Mouse (Mus musculus) left cerebral cortex, adult 9 months (tissue): ENCODE data around the gene Ptges3.
A peak's percentile ranks its signal among the peaks of the same experiment; 100 is the strongest.
"Not testable (repeated sequence)": the region's sequence is repeated elsewhere in the genome, so short reads cannot be mapped to it uniquely, and the experiment has no call there.

ENCODE experiments used
- DNase-seq, 2 experiments: peaks; one replicate each; pipeline ENCODE4 v3.0.0; 2022; ENCODE audit warnings: low spot score in 2 of 2

Gene Ptges3

DNA sequence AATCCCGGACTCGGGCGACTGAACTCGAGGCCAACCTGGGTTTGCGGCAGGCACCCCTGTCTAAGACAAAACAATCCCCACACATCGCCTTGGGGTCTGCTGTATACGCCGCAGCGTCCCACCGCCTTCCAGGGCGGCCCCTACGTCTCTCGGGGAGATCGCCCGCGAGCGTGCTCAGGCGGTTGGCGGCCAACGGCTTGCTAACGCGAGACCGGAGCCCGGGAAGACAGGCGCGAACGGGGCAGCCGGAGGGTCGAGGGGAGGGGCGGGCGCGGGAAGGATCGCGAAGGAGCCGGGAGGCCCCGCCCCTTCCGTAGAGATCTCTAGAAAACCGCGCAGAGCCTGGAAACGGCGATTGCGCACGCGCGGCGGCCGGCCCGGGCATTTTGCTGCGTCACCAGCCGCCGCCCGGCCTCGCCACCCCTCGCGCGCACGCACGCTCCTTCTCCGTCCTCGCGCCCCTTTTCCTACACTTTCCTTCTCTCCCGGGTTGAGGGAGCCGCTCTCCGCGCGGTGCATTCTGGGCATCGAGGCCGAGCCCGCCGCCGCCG lies at the start of gene Ptges3:
TSS of gene Ptges3 (plus strand) at position 354 of the 551 bp plus-strand sequence.
- DNase-seq, result peak; percentile 92 to 96

DNA sequence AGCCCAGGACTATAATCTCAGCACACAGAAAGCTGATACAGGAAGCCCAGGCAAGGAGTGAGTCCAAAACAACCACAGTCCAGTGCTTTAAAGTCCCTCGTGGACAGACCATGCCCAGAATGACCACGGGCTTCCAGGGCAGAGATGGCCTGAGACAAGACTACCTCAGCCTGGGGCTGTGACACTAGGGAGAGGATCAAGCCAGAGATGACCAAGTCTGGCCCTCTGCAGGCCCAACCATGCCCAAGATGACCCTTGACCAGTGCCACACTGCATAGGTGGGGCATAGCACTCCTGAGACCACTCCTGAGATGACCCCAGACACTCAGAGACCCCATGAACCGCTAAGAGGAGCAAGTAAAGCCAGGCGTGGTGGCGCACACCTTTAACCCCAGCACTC lies 49.0 kb upstream of the Ptges3 start:
- DNase-seq, result no peak

DNA sequence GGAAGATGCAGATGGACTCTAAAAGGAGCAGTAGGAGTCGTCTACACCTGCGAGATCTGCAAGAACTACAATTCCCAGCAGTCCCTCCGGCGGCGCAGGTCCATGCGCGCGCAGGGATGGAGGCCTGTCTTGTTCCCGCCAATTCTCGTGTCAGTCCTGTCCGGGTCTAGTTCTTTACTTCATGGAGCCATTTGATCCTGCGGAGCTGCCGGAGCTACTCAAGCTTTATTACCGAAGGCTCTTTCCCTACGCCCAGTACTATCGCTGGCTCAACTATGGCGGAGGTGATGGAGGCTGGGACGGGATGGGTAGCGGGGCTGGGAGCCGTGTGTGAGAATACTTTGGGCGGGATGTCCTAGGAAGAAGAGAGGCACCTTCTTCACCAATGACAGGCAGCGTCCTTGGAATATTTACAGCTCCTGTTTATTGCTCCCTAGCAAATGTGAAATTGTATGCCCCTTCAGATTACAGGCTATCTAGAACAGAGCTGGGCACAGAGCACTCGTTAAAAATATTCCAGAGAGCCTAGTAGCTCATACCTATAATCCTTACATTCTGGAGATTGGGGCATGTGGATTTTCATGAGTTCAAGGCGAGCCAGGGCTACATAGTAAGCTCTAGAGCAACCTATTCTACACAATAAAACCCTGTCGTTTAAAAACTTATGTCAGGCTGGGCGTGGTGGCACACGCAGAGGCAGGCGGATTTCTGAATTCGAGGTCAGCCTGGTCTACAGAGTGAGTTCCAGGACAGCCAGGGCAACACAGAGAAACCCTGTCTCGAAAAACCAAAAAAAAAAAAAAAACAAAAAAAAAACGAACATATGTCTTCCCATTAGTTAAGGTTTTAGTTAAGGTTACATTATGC lies 43.5 kb upstream of the Ptges3 start, which contains the start of gene Prim1:
TSS of gene Prim1 (plus strand) at position 101 of the 867 bp plus-strand sequence.
- DNase-seq, result peak in 1 of 2 experiments; percentile 82

DNA sequence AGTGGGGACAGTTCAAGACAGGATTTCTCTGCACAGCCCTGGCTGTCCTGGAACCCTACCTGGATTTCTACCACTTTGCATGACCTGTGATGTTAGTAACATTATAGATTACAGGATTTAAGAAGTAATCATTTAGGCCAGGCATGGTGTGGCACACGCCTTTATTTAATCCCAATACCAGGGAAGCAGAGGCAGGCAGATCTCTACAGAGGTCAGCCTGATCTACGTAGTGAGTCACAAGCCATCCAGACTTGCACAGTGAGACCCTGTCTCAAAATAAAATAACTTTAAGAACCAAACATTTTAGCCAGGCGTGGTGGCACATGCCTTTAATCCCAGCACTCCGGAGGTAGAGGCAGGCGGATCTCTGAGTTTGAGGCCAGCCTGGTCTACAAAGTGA lies 36.6 kb upstream of the Ptges3 start:
- DNase-seq, result no peak

DNA sequence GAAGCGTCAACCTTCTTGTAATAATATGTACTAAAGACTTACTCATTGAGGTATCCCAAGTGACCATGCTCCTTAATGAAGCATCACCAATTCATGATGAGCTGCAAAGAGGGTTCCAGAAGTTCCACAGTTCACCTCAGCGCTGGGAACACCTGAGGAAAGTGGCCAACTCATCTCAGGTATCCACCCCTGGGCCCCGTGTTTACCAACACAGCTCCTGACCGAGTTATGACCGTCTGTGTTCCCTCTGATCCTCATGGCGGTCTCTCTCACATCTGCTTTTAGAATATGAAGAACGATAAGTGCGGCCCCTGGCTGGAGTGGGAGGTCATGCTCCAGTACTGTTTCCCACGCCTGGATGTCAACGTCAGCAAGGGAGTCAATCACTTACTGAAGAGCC lies 35.3 kb upstream of the Ptges3 start:
- no peak for DNase-seq

DNA sequence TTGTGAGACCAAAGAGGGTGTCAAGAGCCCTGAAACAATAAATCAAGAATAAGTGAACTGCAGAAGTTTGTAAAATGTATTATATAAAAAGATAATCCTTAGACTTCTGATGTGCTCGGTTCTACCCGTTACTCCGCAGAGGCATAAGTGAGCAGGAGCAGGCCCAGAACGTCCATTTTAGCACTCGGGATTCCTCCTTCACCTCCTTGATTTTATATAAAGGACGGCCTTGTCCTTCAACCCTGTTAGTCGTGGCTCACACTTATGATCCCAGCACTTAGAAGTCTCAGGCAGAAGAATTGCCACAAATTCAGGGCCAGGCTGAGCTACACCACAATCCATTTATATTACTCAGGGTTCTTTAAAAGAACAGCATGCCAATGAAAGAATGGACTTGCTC lies 28.8 kb upstream of the Ptges3 start:
- DNase-seq, result no peak

DNA sequence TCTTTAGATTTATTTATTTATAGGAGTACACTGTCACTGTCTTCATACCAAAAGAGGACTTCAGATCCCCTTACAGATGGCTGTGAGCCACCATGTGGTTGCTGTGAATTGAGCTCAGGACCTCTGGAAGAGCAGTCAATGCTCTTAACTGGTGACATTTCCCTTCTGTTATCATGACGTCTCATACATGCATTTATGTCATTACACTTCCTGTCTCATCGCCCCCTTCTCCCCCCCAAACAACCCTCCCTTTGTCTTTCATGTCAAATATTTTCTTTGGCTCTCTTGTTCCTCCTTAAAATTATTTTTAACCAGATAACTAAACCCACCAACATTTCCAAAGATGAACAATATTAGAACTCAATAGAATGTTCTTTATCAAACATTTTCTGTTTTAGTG lies 27.9 kb upstream of the Ptges3 start:
- no peak for DNase-seq

DNA sequence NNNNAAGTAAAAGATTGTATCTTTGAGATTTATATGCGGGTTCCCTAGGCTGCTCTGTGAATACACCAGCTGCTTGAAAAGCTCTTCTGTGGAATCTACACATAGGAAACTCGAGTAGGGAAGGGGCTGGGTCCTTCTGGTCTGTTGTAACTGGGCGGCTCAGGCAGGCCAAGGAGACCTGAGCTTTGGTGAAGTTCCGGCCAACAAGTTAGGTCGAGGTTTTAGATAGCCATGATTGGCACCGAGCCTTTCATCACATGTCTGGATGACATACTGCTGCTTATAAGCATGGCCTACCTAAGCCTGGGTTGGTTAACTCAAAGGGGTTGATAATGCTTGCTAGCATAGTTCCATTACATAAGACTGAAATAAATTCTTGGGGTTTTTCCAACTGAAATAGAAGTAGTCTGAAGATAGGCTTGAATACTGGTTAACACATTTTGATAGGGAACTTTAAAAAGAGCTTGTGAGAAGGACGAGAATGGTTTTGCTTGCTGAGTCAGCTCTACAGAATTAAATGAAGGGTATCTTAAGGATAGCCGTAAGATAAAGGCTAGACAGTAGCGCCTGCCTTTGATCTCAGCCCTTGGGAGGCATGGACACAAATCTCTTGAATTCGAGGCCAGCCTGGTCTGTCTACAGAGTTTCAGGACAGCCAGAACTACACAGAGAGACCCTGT lies 21.9 kb upstream of the Ptges3 start:
- peak in 1 of 2 experiments; percentile 40 for DNase-seq

DNA sequence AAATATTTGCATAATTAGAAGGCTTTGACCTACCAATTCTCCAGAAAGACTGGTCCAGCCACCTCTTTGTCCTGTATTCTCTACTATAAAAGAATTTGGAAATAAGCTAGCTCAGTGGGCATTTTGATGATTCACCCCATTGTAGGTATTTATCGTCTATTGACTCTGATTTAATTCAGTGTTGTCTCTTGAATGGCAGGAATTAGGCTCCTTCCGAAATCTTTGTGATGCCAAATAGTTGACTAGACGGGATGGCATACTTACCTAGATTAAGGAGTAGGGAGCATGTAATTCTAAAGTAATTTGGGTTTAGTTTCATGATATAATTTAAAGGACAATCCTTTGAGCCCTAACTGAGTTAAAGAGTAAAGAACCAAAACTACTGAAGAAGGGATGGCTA lies 20.8 kb upstream of the Ptges3 start:
- no peak for DNase-seq

DNA sequence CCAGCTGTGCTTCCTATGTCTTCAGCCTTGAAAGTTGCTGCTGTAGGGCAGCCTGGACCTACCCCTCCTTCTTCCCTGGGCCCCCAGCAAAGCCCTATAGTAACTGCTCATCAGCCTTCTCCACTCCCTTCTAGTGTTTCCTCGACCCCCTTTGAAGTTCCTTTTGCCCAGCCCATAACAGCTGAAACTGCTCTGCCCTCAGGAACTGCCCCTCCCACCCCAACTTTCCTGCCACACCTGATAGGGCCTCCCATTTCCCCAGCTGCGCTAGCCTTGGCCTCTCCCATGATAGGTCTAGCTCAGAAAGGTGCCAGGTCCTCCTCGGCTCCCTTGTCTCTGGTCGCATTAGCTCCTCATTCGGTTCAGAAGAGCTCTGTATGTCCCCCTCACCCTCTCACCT lies 19.6 kb upstream of the Ptges3 start:
- no peak for DNase-seq

DNA sequence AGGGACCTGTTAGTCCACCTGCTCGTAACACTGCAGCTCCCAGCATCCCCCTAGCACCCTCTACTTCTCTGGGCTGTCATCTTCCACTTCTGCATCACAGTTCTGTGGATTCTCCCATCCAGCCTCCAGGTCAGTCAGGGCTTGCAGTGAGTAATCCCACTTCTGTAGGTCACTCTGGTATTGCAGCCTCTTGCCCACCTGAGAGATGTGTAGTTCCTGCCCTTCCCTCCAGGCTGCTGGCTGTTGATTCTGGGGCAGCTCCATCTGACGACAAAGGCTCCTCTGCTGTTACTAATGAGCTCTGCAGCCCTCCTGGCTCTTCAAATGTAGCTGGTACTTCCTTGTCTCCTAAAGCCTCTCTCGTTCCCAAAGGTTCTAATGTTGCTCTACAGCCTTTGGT lies 18.9 kb upstream of the Ptges3 start:
- DNase-seq, result no peak

DNA sequence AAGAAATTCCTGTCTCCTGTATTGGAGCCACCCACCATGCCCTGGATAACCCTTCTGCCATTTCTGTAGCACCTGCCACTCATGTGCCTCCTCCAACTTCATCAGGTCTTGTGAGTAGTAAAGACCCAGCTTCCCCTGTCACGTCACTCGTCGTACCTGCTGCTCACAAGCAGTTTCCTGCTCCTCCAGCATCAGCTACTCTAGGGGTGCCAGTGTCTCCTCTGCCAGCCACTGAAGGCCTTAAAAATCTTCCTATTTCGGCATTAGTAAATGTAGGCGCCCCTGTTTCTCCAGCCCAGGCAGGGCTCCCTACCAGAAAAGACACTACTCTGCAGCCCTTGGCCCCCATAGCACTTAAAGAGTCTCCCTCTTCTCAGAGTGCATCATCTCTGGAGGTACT lies 18.5 kb upstream of the Ptges3 start:
- no peak for DNase-seq

DNA sequence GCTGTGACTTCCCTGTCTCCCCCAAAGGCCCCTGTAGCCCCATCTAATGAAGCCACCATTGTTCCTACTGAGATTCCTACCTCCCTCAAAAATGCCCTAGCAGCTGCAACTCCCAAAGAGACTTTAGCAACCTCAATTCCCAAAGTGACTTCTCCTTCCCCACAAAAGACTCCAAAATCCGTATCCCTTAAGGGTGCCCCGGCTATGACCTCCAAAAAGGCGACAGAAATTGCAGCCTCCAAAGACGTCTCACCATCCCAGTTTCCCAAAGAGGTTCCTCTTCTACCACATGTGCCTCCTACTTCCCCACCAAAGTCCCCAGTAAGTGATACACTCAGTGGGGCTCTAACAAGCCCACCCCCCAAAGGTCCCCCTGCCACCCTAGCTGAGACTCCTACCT lies 17.1 kb upstream of the Ptges3 start:
- DNase-seq, result no peak

DNA sequence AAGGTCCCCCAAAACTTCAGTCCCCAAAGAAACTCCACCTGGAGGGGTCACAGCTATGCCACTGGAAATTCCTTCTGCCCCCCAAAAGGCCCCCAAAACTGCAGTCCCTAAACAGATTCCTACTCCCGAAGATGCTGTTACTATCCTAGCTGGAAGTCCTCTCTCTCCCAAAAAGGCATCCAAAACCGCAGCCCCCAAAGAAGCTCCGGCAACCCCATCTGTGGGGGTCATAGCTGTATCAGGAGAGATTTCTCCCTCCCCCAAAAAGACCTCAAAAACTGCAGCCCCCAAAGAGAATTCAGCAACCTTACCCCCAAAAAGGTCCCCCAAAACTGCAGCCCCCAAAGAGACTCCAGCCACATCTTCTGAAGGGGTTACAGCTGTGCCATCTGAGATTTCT lies 16.3 kb upstream of the Ptges3 start:
- DNase-seq, result no peak

DNA sequence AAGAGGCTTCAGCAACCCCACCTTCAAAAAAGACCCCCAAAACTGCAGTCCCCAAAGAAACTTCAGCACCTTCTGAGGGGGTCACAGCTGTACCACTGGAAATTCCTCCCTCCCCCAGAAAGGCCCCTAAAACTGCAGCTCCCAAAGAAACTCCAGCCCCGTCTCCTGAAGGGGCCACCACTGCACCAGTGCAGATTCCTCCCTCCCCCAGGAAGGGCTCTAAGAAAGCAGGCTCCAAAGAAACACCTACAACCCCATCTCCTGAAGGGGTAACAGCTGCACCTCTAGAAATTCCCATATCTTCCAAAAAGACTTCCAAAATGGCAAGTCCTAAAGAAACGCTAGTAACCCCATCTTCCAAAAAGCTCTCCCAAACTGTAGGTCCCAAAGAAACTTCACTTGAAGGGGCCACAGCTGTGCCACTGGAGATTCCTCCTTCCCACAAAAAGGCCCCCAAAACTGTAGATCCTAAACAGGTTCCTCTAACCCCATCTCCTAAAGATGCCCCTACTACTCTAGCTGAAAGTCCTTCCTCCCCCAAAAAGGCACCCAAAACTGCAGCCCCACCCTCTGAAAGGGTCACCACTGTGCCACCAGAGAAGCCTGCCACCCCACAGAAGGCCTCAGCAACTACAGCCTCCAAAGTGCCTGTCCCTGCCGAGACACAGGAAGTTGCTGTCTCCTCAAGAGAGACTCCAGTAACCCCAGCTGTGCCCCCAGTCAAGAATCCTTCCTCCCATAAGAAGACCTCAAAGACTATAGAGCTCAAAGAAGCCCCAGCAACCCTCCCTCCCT lies 15.5 kb upstream of the Ptges3 start:
- no peak for DNase-seq

DNA sequence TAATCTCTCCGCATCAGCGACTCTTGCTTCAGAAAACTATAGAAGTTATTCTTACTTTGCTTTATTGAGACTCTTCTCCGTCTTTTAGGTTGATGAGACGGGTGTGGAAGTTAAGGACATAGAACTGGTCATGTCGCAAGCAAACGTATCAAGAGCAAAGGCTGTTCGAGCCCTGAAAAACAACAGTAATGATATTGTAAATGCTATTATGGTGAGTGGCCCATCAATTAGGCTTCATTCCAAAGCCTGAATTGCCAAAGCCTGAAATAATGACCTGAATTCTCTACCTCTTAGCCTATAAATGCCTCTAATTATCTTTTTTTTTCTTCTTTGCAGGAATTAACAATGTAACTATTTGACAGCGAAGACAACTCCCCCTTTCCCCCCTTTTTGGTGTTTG lies 10.6 kb upstream of the Ptges3 start:
- no peak for DNase-seq

DNA sequence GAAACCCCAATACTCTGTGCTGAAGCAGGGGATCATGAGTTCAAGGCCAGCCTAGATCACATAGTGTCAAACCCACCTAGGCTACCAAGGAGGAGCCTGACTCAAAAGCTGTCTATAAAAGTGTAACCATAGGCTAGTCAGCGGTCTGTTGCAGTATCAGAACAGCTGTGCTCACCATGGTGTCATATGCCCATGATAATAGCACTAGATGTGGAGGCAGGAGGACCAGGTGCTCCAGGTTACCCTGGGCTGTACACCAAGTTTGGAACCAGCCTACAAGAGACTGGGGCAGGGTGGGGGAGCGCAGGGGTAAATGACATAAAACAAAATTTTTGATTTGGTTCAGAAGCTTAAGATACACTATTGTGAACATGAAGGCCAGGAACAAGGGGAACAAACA lies 9.0 kb upstream of the Ptges3 start:
- DNase-seq, result no peak

DNA sequence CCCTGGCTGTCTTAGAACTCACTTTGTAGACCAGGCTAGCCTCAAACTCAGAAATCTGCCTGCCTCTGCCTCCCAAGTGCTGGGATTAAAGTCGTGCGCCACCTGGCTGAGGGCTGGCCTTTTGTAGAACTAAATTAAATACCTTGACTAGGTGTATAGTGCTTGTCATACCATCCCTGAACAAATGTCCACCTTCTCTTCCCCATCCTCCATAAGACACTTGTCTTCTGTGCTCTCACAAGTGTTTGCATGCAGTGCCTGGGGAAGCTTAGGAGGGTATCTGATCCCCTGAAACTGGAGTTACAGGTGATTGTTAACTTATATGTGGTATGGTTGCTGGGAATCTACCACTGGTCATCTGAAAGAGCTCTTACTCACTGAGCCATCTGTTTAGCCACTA lies 8.4 kb upstream of the Ptges3 start:
- DNase-seq, result no peak

DNA sequence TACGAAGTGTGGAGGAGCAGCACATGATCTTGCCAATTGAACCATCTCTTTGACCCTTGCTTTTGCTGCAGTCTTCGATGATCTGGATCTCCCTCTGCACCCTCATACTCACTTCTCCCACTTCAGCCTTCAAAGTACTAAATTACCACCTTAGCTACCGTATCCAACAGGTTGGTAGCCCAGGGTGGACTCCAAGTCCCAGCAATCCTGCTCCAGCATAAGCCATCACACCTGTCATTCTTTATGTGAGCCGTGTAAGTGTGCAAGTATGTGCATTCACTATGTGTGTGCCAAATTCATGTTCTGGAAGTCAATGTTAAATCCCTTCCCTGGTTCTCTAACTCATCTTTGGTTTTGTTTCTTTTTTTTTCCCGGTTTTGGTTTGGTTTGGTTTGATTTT lies 7.2 kb upstream of the Ptges3 start:
- no peak for DNase-seq

DNA sequence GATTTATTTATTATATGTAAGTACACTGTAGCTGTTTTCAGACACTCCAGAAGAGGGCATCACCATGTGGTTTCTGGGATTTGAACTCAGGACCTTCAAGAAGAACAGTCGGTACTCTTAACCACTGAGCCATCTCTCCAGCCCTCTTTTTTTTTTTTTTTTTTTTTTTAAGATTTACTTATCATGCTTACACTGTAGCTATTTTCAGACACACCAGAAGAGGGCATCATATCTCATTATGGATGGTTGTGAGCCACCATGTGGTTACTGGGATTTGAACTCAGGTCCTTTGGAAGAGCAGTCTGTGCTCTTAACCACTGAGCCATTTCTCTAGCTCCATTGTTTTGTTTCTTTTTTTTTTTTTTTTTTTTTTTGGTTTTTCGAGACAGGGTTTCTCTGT lies 6.6 kb upstream of the Ptges3 start:
- DNase-seq, result not testable (repeated sequence)

DNA sequence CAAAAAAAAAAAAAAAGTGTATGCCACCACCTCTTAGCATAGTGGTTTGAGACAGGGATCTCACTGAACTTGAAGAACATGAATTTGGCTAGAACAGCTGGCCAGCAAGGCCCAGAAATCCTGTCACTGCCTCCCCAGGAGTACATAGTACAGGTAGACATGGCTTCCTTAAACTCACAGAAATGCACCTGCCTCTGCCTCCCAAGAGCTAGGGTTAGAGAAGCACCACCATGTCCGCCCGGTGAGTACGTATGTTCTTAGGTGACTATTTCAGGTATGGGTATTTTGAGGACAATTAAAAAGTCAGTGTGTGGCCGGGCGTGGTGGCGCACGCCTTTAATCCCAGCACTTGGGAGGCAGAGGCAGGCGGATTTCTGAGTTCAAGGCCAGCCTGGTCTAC lies 5.8 kb upstream of the Ptges3 start:
- no peak for DNase-seq

DNA sequence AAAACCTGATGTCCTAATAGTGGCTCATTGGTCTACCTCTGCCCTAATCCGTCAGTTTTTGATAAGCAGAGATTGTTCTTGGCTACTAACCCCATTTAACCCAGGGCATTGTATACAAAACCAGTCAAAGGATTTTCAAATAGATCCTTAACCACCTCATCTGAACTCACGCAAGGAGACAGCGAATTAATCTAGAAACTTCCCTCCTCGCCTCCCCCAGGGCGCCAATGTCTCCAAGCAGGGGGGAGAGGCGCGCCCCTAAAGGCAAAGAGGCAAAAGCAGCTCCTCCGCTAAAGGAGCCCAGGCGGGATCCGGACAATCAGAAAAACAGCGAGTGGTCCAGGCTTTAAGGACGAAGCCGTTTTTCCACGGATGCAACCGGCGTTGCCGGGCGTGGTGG lies 570 bp upstream of the Ptges3 start:
- DNase-seq, result no peak
